Mouse (Mus musculus) fat pad, adult 2 months (tissue): ENCODE data around the gene Slc35e3.
"Not testable (repeated sequence)": the region's sequence is repeated elsewhere in the genome, so short reads cannot be mapped to it uniquely, and the experiment has no call there.

Source experiments
- DNase-seq: peaks from one replicate; pipeline ENCODE4 v3.0.0-alpha.2; 2011; ENCODE audit warnings: low read depth, low spot score; ENCODE audit errors: extremely low read depth

Slc35e3 gene

GRCm38 (mm10) chr10:117734104-117734852, 11.9 kb downstream of the Slc35e3 start:
- not testable (repeated sequence) for DNase-seq

GRCm38 (mm10) chr10:117733626-117734025, 12.5 kb downstream of the Slc35e3 start:
- not testable (repeated sequence) for DNase-seq

GRCm38 (mm10) chr10:117732962-117733592, 13.1 kb downstream of the Slc35e3 start:
- no peak for DNase-seq

GRCm38 (mm10) chr10:117732184-117732583, 14.0 kb downstream of the Slc35e3 start:
- DNase-seq: no peak

- no peak for DNase-seq
Measured at GRCm38 (mm10) chr10:117731244-117732101, 14.7 kb downstream of the Slc35e3 start.

GRCm38 (mm10) chr10:117730637-117731203, 15.4 kb downstream of the Slc35e3 start:
- no peak for DNase-seq

- DNase-seq: no peak
Measured at GRCm38 (mm10) chr10:117730140-117730539, 16.0 kb downstream of the Slc35e3 start.

GRCm38 (mm10) chr10:117729139-117729814, 16.9 kb downstream of the Slc35e3 start:
- no peak for DNase-seq

GRCm38 (mm10) chr10:117728574-117728973, 17.6 kb downstream of the Slc35e3 start:
- no peak for DNase-seq

- no peak for DNase-seq
Measured at GRCm38 (mm10) chr10:117727518-117728110, 18.6 kb downstream of the Slc35e3 start.

GRCm38 (mm10) chr10:117726888-117727385, 19.2 kb downstream of the Slc35e3 start:
- DNase-seq: no peak

GRCm38 (mm10) chr10:117726350-117726749, 19.8 kb downstream of the Slc35e3 start:
- DNase-seq: no peak

GRCm38 (mm10) chr10:117725671-117726070, 20.5 kb downstream of the Slc35e3 start:
- DNase-seq: no peak

GRCm38 (mm10) chr10:117724804-117725361, 21.3 kb downstream of the Slc35e3 start:
- DNase-seq: no peak

GRCm38 (mm10) chr10:117724136-117724718, 21.9 kb downstream of the Slc35e3 start:
- no peak for DNase-seq

GRCm38 (mm10) chr10:117718161-117719119, 27.7 kb downstream of the Slc35e3 start:
- no peak for DNase-seq

GRCm38 (mm10) chr10:117717583-117717982, 28.6 kb downstream of the Slc35e3 start:
- no peak for DNase-seq

GRCm38 (mm10) chr10:117716686-117717085, 29.5 kb downstream of the Slc35e3 start:
- DNase-seq: no peak
